Mouse (Mus musculus) common myeloid progenitor, adult 5-6 weeks (primary cell): ENCODE measurements around the gene Itgav. TPM values are rescaled to one million over a fixed set of nuclear protein-coding genes. Genes with fewer than 3 reads are reported as not detected.

Source experiments
- ATAC-seq: replicated peaks from 2 replicates; pipeline ENCODE4 v1.8.0; 2016; ENCODE audit warnings: low read depth, mild to moderate bottlenecking, moderate TSS enrichment, inconsistent platforms; ENCODE audit not compliant: poor library complexity, severe bottlenecking
- total RNA-seq: library from RNA; stranded (forward); fragments of 200-1000, 187-1606 nt; gene quantifications from 2 replicates; pipeline ENCODE4 v1.2.3, GENCODE M21; 2017

Gene Itgav
- total RNA-seq, 1 experiment from 2014 or later: 14.4 TPM

- ATAC-seq: no peak
Observed at GRCm38 (mm10) chr2:83795766-83796165, 71.6 kb downstream of the Itgav start.

- ATAC-seq: no peak
Observed at GRCm38 (mm10) chr2:83797902-83798497, 73.8 kb downstream of the Itgav start.

GRCm38 (mm10) chr2:83812483-83813272 is 88.5 kb downstream of the Itgav start, which contains the start of gene Fam171b:
Gene Fam171b (plus strand): TSS chr2:83812636.
- peak; percentile 91 for ATAC-seq

GRCm38 (mm10) chr2:83813273-83813892 is 89.2 kb downstream of the Itgav start:
- no peak for ATAC-seq

- ATAC-seq: no peak
Observed at GRCm38 (mm10) chr2:83814009-83814408, 89.8 kb downstream of the Itgav start.

- ATAC-seq: no peak
Observed at GRCm38 (mm10) chr2:83816147-83816546, 92.0 kb downstream of the Itgav start.

GRCm38 (mm10) chr2:83825161-83825560 is 101.0 kb downstream of the Itgav start:
- ATAC-seq: no peak

GRCm38 (mm10) chr2:83828895-83829539 is 104.8 kb downstream of the Itgav start:
- no peak for ATAC-seq

- ATAC-seq: no peak
Observed at GRCm38 (mm10) chr2:83832903-83833302, 108.7 kb downstream of the Itgav start.

GRCm38 (mm10) chr2:83835313-83836070 is 111.3 kb downstream of the Itgav start:
- ATAC-seq: no peak

- no peak for ATAC-seq
Observed at GRCm38 (mm10) chr2:83848495-83848894, 124.3 kb downstream of the Itgav start.

GRCm38 (mm10) chr2:83853423-83853822 is 129.2 kb downstream of the Itgav start:
- no peak for ATAC-seq

- peak; percentile 73 for ATAC-seq
Observed at GRCm38 (mm10) chr2:83856236-83856635, 132.0 kb downstream of the Itgav start.

Other genes starting within 250 kb of the Itgav start
- 190 and 200 TPM in 2 replicates for gene Zc3h15, start 80.0 kb upstream of the Itgav start, total RNA-seq
- not detected in 2 replicates for gene Fam171b, start 88.2 kb downstream of the Itgav start, total RNA-seq
- gene Zswim2, start 216.8 kb downstream of the Itgav start, total RNA-seq: not detected in 2 replicates
- 0.09 and 0.10 TPM in 2 replicates for gene Gm13698, start 231.3 kb downstream of the Itgav start, total RNA-seq
- 0.09 and 0.10 TPM in 2 replicates for gene Gm13693, start 237.1 kb downstream of the Itgav start, total RNA-seq
- 0.10 TPM in 1 of 2 replicates, not detected in the other for gene Gm13695, start 242.9 kb downstream of the Itgav start, total RNA-seq
- gene Gm13696, start 248.7 kb downstream of the Itgav start, total RNA-seq: 0.09 and 0.10 TPM in 2 replicates